Mouse (Mus musculus): ENCODE results near the gene Serpina16.
"Not testable (repeated sequence)": the region's sequence is repeated elsewhere in the genome, so short reads cannot be mapped to it uniquely, and the experiment has no call there.

Gene Serpina16

GRCm38 (mm10) chr12:103676039-103676438 lies at the start of gene Serpina16:
Serpina16 (minus strand) TSS chr12:103676139.
- no peak for DNase-seq (ENCODE audit: low spot score in 2 of 2)

GRCm38 (mm10) chr12:103711537-103711936 lies 35.6 kb upstream of the Serpina16 start:
- DNase-seq (ENCODE audit: low spot score in 2 of 2), result no peak

- no peak for DNase-seq (ENCODE audit: low spot score in 2 of 2)
Observed at GRCm38 (mm10) chr12:103710405-103710804, 34.5 kb upstream of the Serpina16 start.

- no peak for DNase-seq (ENCODE audit: low spot score in 2 of 2)
Observed at GRCm38 (mm10) chr12:103706113-103706512, 30.2 kb upstream of the Serpina16 start.

GRCm38 (mm10) chr12:103705547-103705946 lies 29.6 kb upstream of the Serpina16 start:
- DNase-seq (ENCODE audit: low spot score in 2 of 2), result no peak

- DNase-seq (ENCODE audit: low spot score in 2 of 2), result no peak
Observed at GRCm38 (mm10) chr12:103700144-103700750, 24.3 kb upstream of the Serpina16 start.

- no peak for DNase-seq (ENCODE audit: low spot score in 2 of 2)
Observed at GRCm38 (mm10) chr12:103695429-103695828, 19.5 kb upstream of the Serpina16 start, which contains the start of gene Serpina1f. Serpina1f (minus strand) TSS chr12:103695529.

- no peak for DNase-seq (ENCODE audit: low spot score in 2 of 2)
Observed at GRCm38 (mm10) chr12:103688221-103688814, 12.4 kb upstream of the Serpina16 start.

GRCm38 (mm10) chr12:103687021-103687420 lies 11.1 kb upstream of the Serpina16 start:
- DNase-seq (ENCODE audit: low spot score in 2 of 2), result no peak

GRCm38 (mm10) chr12:103686050-103686449 lies 10.1 kb upstream of the Serpina16 start:
- no peak for DNase-seq (ENCODE audit: low spot score in 2 of 2)

GRCm38 (mm10) chr12:103685386-103685785 lies 9.4 kb upstream of the Serpina16 start:
- no peak for DNase-seq (ENCODE audit: low spot score in 2 of 2)

GRCm38 (mm10) chr12:103683775-103684174 lies 7.8 kb upstream of the Serpina16 start:
- DNase-seq (ENCODE audit: low spot score in 2 of 2), result no peak

- no peak for DNase-seq (ENCODE audit: low spot score in 2 of 2)
Observed at GRCm38 (mm10) chr12:103681739-103682138, 5.8 kb upstream of the Serpina16 start.

GRCm38 (mm10) chr12:103681169-103681568 lies 5.2 kb upstream of the Serpina16 start:
- DNase-seq (ENCODE audit: low spot score in 2 of 2), result no peak

GRCm38 (mm10) chr12:103679853-103680252 lies 3.9 kb upstream of the Serpina16 start:
- DNase-seq (ENCODE audit: low spot score in 2 of 2), result not testable (repeated sequence)

GRCm38 (mm10) chr12:103673179-103673578 lies 2.8 kb downstream of the Serpina16 start:
- peak; percentile 73 to 76 for DNase-seq (ENCODE audit: low spot score in 2 of 2)

- no peak for DNase-seq (ENCODE audit: low spot score in 2 of 2)
Observed at GRCm38 (mm10) chr12:103671483-103671882, 4.5 kb downstream of the Serpina16 start.

- no peak for DNase-seq (ENCODE audit: low spot score in 2 of 2)
Observed at GRCm38 (mm10) chr12:103670964-103671363, 5.0 kb downstream of the Serpina16 start.

- DNase-seq (ENCODE audit: low spot score in 2 of 2), result no peak
Observed at GRCm38 (mm10) chr12:103670344-103670743, 5.6 kb downstream of the Serpina16 start.

GRCm38 (mm10) chr12:103665286-103665685 lies 10.7 kb downstream of the Serpina16 start:
- no peak for DNase-seq (ENCODE audit: low spot score in 2 of 2)

GRCm38 (mm10) chr12:103662053-103662452 lies 13.9 kb downstream of the Serpina16 start:
- DNase-seq (ENCODE audit: low spot score in 2 of 2), result not testable (repeated sequence)

GRCm38 (mm10) chr12:103660076-103660475 lies 15.9 kb downstream of the Serpina16 start:
- DNase-seq (ENCODE audit: low spot score in 2 of 2), result no peak

- no peak for DNase-seq (ENCODE audit: low spot score in 2 of 2)
Observed at GRCm38 (mm10) chr12:103659171-103659570, 16.8 kb downstream of the Serpina16 start.
